Mouse (Mus musculus): ENCODE data around the gene Gm20481.

DNA sequence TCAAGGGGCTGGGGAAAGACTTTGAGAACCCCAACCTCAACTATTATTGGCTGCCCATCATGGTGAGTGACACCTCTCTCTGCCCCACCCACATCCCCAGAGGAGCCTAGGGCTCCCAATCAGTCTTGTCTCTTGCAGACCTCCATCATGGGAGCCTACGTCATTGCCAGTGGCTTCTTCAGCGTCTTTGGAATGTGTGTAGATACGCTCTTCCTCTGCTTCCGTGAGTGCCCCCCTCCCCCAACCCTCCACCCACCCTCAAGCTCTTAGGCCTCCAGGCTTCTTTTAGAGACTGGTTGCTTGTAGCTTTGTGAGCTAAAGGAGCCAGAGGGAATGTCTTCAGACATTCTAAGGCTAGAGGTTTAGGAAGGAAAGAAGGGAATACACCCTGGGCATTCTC is 40.9 kb upstream of the Gm20481 start:
- no peak for TF ChIP-seq CTCF (IDR thresholded peaks at IDR 0.05; ENCODE audit: low read depth)
- no peak for TF ChIP-seq EP300 (optimal IDR thresholded peaks at IDR 0.05)
